Mouse (Mus musculus) embryonic facial prominence, embryonic 11.5 days (tissue): ENCODE measurements at regions not wholly inside any gene's neighbourhood (a gene's known extent, or its start where the extent isn't known, plus 50 kb on each side); places are given as distances from the start of the nearest gene placed in this dataset.

Experiments used
- ATAC-seq: fragments of 200-750 bp; cut with Nextera tagmentation; replicated peaks from 2 replicates; pipeline ENCODE4 v1.8.0; 2017; ENCODE audit warnings: low read depth; ENCODE audit not compliant: insufficient number of reproducible peaks, low FRiP score, low TSS enrichment
- DNase-seq: peaks from one replicate; pipeline ENCODE4 v3.0.0-alpha.2; 2015; ENCODE audit warnings: low spot score
- H3K27ac ChIP-seq: fragments of 300-500 bp; sonication (generic); replicated peaks from 2 replicates; pipeline ENCODE4 v1.5.1; 2014; ENCODE audit warnings: mild to moderate bottlenecking, low read depth, low read length, control low read depth
- H3K27me3 ChIP-seq: fragments of 300-500 bp; sonication (generic); 2 replicates; pipeline ENCODE4 v1.6.1; 2014; ENCODE audit warnings: mild to moderate bottlenecking, low read length, moderate library complexity, mixed read lengths; ENCODE audit not compliant: control insufficient read depth, insufficient read depth
- H3K36me3 ChIP-seq: fragments of 300-500 bp; sonication (generic); replicated peaks from 2 replicates; pipeline ENCODE4 v1.6.1; 2014; ENCODE audit warnings: low read depth, mild to moderate bottlenecking, low read length, moderate library complexity, mixed read lengths; ENCODE audit not compliant: control insufficient read depth, insufficient read depth
- H3K4me1 ChIP-seq: fragments of 300-500 bp; sonication (generic); 2 replicates; pipeline ENCODE4 v1.6.1; 2014; ENCODE audit warnings: low read length, mixed read lengths; ENCODE audit not compliant: control insufficient read depth, insufficient read depth
- H3K4me2 ChIP-seq: fragments of 300-500 bp; sonication (generic); 2 replicates; pipeline ENCODE4 v1.6.1; 2014; ENCODE audit warnings: low read depth, mild to moderate bottlenecking, control low read depth, low read length, moderate library complexity
- H3K4me3 ChIP-seq: fragments of 300-500 bp; sonication (generic); 2 replicates; pipeline ENCODE4 v1.5.1; 2014; ENCODE audit warnings: low read depth, low read length, control low read depth
- H3K9ac ChIP-seq: fragments of 300-500 bp; sonication (generic); replicated peaks from 2 replicates; pipeline ENCODE4 v1.6.1; 2014; ENCODE audit warnings: mild to moderate bottlenecking, control low read depth, low read length
- H3K9me3 ChIP-seq: fragments of 300-500 bp; sonication (generic); replicated peaks from 2 replicates; pipeline ENCODE4 v1.6.1; 2016; ENCODE audit warnings: mild to moderate bottlenecking, low read length, inconsistent platforms, mixed read lengths; ENCODE audit not compliant: control insufficient read depth
- WGBS: fragments of 180-500 bp; shearing (Covaris S2); extraction: QIAGEN DNeasy Blood & Tissue Kit; methylation state at CpG from one replicate; pipeline ENCODE4 v1.1.7; 2014; 5-methylcytosine and 5-hydroxymethylcytosine counted together

- Histone ChIP-seq H3K9ac (no peak overlapping the region), H3K4me2 (no peak overlapping the region), H3K9me3 (no peaks in the 10 kb centered on the region), H3K4me3 (no peak overlapping the region), H3K27me3 (no peaks in the 10 kb centered on the region), H3K4me1 (no peaks in the 10 kb centered on the region), H3K27ac (no peak overlapping the region), H3K36me3 (no peaks in the 10 kb centered on the region)
- ATAC-seq: no peak
- 77% methylated on average over 3 of the region's 3 CpGs for WGBS
- no peak for DNase-seq
Observed at GRCm38 (mm10) chr10:47185487-47185886, 1607.9 kb downstream of the Hace1 start.

DNA sequence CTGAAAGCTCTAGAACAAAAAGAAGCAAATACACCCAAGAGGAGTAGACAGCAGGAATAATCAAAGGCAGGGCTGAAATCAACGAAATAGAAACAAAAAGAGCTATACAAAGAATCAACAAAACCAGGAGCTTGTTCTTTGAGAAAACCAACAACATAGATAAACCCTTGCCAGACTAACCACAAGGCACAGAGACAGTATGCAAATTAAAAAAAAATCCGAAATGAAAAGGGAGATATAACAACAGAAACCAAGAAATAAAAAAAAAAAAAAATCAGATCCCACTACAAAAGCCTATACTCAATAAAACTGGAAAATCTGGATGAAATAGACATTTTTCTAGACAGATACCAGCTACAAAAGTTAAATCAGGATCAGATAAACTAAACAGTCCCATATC is 1638.6 kb downstream of the Hace1 start:
- ATAC-seq: no peak
- H3K9ac ChIP-seq: no peak overlapping the region
- H3K9me3 ChIP-seq: no peaks in the 10 kb centered on the region
- H3K4me3 ChIP-seq: no peak overlapping the region
- no peaks in the 10 kb centered on the region for H3K27me3 ChIP-seq
- DNase-seq: no peak
- H3K36me3 ChIP-seq: no peaks in the 10 kb centered on the region
- no peaks in the 10 kb centered on the region for H3K4me1 ChIP-seq
- H3K27ac ChIP-seq: no peak overlapping the region
- H3K4me2 ChIP-seq: no peak overlapping the region
- WGBS: 64% methylated on average over 2 of the region's 2 CpGs

DNA sequence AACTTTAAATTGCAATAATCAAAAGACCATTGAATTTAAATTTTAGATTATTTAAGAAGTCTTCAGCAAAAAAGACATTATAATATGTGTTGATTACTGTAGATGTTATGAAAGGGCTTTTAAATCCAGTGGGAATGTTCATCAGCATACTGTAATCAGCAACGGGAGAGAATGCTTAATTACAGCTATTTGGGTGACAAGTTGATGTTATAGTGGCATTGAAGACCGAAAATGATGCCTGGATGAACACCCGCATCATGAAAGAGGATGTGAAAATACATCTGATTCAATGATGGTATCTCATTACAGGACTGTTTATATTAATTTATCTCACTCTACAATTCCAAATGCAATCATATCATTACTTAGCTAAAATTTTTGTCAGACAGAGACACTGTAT is 1685.4 kb downstream of the Hace1 start:
- ATAC-seq (no peak), DNase-seq (no peak)
- Histone ChIP-seq H3K4me2 (no peak overlapping the region), H3K9ac (no peak overlapping the region), H3K9me3 (no peaks in the 10 kb centered on the region), H3K4me3 (no peak overlapping the region), H3K4me1 (no peaks in the 10 kb centered on the region), H3K36me3 (no peaks in the 10 kb centered on the region), H3K27ac (no peak overlapping the region), H3K27me3 (no peaks in the 10 kb centered on the region)
- WGBS: 83% methylated on average over 3 of the region's 3 CpGs

DNA sequence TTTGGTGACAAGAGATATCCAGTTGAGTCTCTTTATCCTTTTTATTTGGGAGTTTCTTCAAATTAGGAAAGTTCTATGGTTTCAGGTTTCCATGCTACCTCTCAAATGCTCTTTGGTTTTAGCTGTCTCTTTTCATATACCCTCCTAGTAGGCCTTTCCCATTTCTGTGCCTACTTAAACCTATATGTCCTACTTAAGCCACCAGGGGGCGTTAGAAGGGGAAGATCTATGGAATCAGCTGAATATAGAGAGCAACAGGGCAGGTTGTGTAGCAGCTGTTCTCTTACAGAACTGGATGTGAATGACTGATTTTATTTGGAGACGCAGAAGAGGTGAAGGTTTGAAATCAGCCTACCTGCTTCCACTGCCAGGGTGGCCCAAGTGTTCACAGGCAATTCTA is 1708.1 kb downstream of the Hace1 start:
- no peaks in the 10 kb centered on the region for H3K36me3 ChIP-seq
- WGBS: 28% methylated on average over 2 of the region's 2 CpGs
- H3K4me3 ChIP-seq: no peak overlapping the region
- no peaks in the 10 kb centered on the region for H3K9me3 ChIP-seq
- no peak overlapping the region for H3K4me2 ChIP-seq
- no peak overlapping the region for H3K9ac ChIP-seq
- H3K27me3 ChIP-seq: no peaks in the 10 kb centered on the region
- H3K27ac ChIP-seq: no peak overlapping the region
- peak; percentile 33 for DNase-seq
- no peaks in the 10 kb centered on the region for H3K4me1 ChIP-seq
- ATAC-seq: no peak

- ATAC-seq (no peak), DNase-seq (no peak)
- Histone ChIP-seq H3K9me3 (no peaks in the 10 kb centered on the region), H3K9ac (no peak overlapping the region), H3K4me2 (no peak overlapping the region), H3K27me3 (no peaks in the 10 kb centered on the region), H3K4me1 (no peaks in the 10 kb centered on the region), H3K27ac (no peak overlapping the region), H3K36me3 (no peaks in the 10 kb centered on the region), H3K4me3 (no peak overlapping the region)
Observed at GRCm38 (mm10) chr10:47300097-47300496, 1722.5 kb downstream of the Hace1 start.
